Mouse (Mus musculus): ENCODE data around the gene Slc22a12.

Gene Slc22a12

DNA sequence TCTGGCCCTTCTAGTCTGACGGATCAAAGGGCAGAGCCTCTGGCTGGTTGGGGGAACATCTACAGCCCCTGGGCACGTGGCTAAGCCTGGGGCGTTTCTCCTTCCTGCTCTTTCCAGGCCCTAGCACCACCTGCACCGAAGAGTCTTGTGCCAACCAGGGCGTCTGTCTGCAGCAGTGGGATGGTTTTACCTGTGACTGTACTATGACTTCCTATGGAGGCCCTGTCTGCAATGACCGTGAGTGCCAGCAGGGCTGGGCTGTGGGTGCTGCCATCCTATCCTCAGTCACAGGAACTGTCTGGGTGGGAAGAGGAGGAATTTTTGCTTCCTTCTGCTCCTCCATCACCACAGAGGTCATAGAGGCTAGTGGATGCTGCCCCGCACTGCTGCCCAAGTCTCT is 49.6 kb downstream of the Slc22a12 start:
- DNase-seq (ENCODE audit: low spot score) = no peak

DNA sequence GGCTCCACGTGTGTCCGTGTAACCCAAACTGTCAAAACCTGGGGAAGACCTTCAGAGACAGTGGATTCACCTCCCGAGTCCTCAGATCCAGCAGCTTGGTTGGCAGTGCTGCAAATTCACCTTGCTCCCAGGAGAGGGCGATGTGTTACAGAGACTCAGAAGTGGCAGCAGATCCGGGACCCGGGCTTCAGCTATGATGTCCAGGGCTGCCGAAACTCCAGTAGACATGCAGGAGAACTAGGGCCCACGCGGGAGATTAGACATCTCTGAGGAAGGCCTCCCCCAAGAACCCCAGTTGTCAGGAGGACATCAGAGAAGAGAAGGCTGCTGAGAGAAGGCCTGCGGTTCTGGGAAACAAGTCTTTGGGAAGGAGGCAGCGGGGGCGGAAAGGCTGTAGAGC is 50.7 kb downstream of the Slc22a12 start:
- no peak for DNase-seq (ENCODE audit: low spot score)

GRCm38 (mm10) chr19:6491538-6491937 is 51.3 kb downstream of the Slc22a12 start:
- no peak for DNase-seq (ENCODE audit: low spot score)

- peak; percentile 61 for DNase-seq (ENCODE audit: low spot score)
Observed at GRCm38 (mm10) chr19:6489030-6489429, 53.8 kb downstream of the Slc22a12 start.

All from urinary bladder, postnatal 10 days (tissue).